Mouse (Mus musculus): Measurements from ENCODE around the gene C330007P06Rik.
A peak's percentile ranks its signal among the peaks of the same experiment; 100 is the strongest.

C330007P06Rik gene

GRCm38 (mm10) chrX:36873765-36874164 lies at the start of gene C330007P06Rik, which contains the start of gene Ube2a:
TSS of gene C330007P06Rik (minus strand) at chrX:36874111.
TSS of gene Ube2a (plus strand) at chrX:36873900.
- DNase-seq, result no peak

- DNase-seq, result no peak
These were observed 47.4 kb upstream of the C330007P06Rik start for GRCm38 (mm10) chrX:36921346-36921745.

- DNase-seq, result no peak
These were observed 43.8 kb upstream of the C330007P06Rik start for GRCm38 (mm10) chrX:36917749-36918148.

GRCm38 (mm10) chrX:36911343-36911742 lies 37.4 kb upstream of the C330007P06Rik start:
- peak; percentile 60 for DNase-seq

- DNase-seq, result peak; percentile 10
These were observed 32.6 kb upstream of the C330007P06Rik start for GRCm38 (mm10) chrX:36906539-36906938.

GRCm38 (mm10) chrX:36903115-36903768 lies 29.3 kb upstream of the C330007P06Rik start:
- DNase-seq, result peak; percentile 93

GRCm38 (mm10) chrX:36902321-36903114 lies 28.6 kb upstream of the C330007P06Rik start, which contains the start of gene Nkrf:
TSS of gene Nkrf (minus strand) at chrX:36902899.
- peak; percentile 46 for DNase-seq

- DNase-seq, result no peak
These were observed 27.7 kb upstream of the C330007P06Rik start for GRCm38 (mm10) chrX:36901655-36902054.

- peak; percentile 10 for DNase-seq
These were observed 25.0 kb upstream of the C330007P06Rik start for GRCm38 (mm10) chrX:36898931-36899330.

- peak; percentile 13 for DNase-seq
These were observed 10.8 kb upstream of the C330007P06Rik start for GRCm38 (mm10) chrX:36884719-36885118.

GRCm38 (mm10) chrX:36874704-36875128 lies 805 bp upstream of the C330007P06Rik start:
- no peak for DNase-seq

GRCm38 (mm10) chrX:36874178-36874696 lies 326 bp upstream of the C330007P06Rik start:
- DNase-seq, result peak; percentile 94

GRCm38 (mm10) chrX:36870372-36870771 lies 3.5 kb downstream of the C330007P06Rik start:
- DNase-seq, result no peak

GRCm38 (mm10) chrX:36864609-36865328 lies 9.1 kb downstream of the C330007P06Rik start:
- DNase-seq, result no peak

GRCm38 (mm10) chrX:36863766-36864608 lies 9.9 kb downstream of the C330007P06Rik start:
- DNase-seq, result peak; percentile 89

- DNase-seq, result no peak
These were observed 21.3 kb downstream of the C330007P06Rik start for GRCm38 (mm10) chrX:36852631-36853030.

- no peak for DNase-seq
These were observed 26.8 kb downstream of the C330007P06Rik start for GRCm38 (mm10) chrX:36847152-36847551.

GRCm38 (mm10) chrX:36843346-36843990 lies 30.4 kb downstream of the C330007P06Rik start:
- DNase-seq, result no peak

- no peak for DNase-seq
These were observed 32.2 kb downstream of the C330007P06Rik start for GRCm38 (mm10) chrX:36841698-36842097.

- peak; percentile 74 for DNase-seq
These were observed 34.5 kb downstream of the C330007P06Rik start for GRCm38 (mm10) chrX:36839391-36839790.

GRCm38 (mm10) chrX:36837069-36837676 lies 36.7 kb downstream of the C330007P06Rik start:
- no peak for DNase-seq
